11 mouse cellular contexts compared by ENCODE assay signal in the genomic region with DNA sequence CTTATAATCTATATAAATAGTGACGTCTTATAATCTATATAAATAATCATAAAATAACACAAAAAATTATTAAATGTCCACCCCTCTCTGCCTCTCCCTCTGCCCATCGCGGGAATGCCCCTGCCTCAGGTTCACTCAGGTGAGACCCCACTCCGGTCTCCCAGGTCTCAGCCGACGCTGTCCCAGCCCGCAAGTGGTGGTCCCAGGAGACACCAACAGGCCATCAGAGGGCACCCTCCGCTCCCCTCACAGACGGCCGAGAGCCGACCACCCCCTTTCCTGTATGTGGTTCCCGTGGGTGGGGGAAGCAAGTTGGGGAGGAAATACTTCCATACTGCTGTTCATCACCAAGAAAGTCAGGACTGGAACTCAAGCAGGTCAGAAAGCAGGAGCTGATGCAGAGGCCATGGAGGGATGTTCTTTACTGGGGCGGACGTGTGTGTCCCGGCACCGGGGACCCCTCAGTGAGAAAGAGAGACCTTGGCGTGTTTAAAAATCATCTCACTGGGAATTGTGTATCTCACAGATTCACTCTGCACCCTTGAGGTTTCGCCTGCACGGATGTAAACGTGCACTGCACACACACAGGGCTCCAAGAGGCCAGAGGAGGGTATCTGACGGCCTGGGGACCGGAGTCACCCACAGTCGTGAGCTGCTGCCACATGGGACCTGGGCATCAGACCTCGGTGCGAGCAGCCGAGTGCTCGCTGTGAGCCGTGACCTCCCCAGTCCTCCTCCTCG. TPM values are rescaled to one million over a fixed set of nuclear protein-coding genes. Genes with fewer than 3 reads are reported as not detected.
DNase-seq lines count a peak whose midpoint lies in the region; ATAC-seq and TF ChIP-seq lines count a peak whose summit lies in the region.
"Had no signal": no experiment of that assay in that cellular context is flagged by ENCODE, and none has a peak within 500 bp of the region (broad histone marks: within the 10 kb centered on the region; RNA-seq: fewer than 3 reads in every experiment).

No protein-coding gene starts in this region.

- 43% methylated on average over 29 of the region's 29 CpGs for WGBS in heart, postnatal 0 days
- WGBS in embryonic facial prominence, embryonic 14.5 days, result 45% methylated on average over 29 of the region's 29 CpGs
- WGBS in intestine, postnatal 0 days, result 47% methylated on average over 29 of the region's 29 CpGs
- 45% methylated on average over 29 of the region's 29 CpGs for WGBS in neural tube, embryonic 13.5 days

- H3K27me3 ChIP-seq in heart, postnatal 0 days (ENCODE audit: control insufficient read depth, insufficient read depth, low read length), result no peaks in the 10 kb centered on the region
- H3K27me3 ChIP-seq in embryonic facial prominence, embryonic 14.5 days (replicated peaks; ENCODE audit: control insufficient read depth, insufficient read depth, low read length), result no peaks in the 10 kb centered on the region
- H3K27me3 ChIP-seq in intestine, postnatal 0 days (replicated peaks; ENCODE audit: control insufficient read depth, insufficient read depth, low read length), result no peaks in the 10 kb centered on the region
- H3K27me3 ChIP-seq in neural tube, embryonic 13.5 days, result no peaks in the 10 kb centered on the region

- DNase-seq in heart, postnatal 0 days (ENCODE audit: low spot score), result no peak
- no peak for DNase-seq in heart, postnatal 25 days (ENCODE audit: low spot score)
- no peak for DNase-seq in embryonic facial prominence, embryonic 14.5 days (ENCODE audit: low spot score)
- no peak for DNase-seq in layer of hippocampus, adult 9-10 months (ENCODE audit: low spot score)
- no peak for DNase-seq in B cell, adult 2 months
- no peak for DNase-seq in frontal cortex, postnatal 25 days (ENCODE audit: low spot score in 2 of 2)

- H3K36me3 ChIP-seq in heart, postnatal 0 days (replicated peaks; ENCODE audit: control insufficient read depth, insufficient read depth, low read length), result no peaks in the 10 kb centered on the region
- H3K36me3 ChIP-seq in embryonic facial prominence, embryonic 14.5 days (ENCODE audit: control insufficient read depth, insufficient read depth, low read length), result no peaks in the 10 kb centered on the region
- H3K36me3 ChIP-seq in intestine, postnatal 0 days (ENCODE audit: control insufficient read depth, insufficient read depth), result no peaks in the 10 kb centered on the region
- H3K36me3 ChIP-seq in neural tube, embryonic 13.5 days, result no peaks in the 10 kb centered on the region

- no peak for TF ChIP-seq CTCF in heart, postnatal 0 days (IDR thresholded peaks at IDR 0.05; ENCODE audit: low read depth)
- TF ChIP-seq CTCF in intestine, postnatal 0 days (IDR thresholded peaks at IDR 0.05; ENCODE audit: low read depth), result 0 out of 2 replicates have a peak, but pooled peaks have one; percentile 0

- H3K9me3 ChIP-seq in heart, postnatal 0 days (replicated peaks; ENCODE audit: control insufficient read depth, low read length), result no peaks in the 10 kb centered on the region
- no peaks in the 10 kb centered on the region for H3K9me3 ChIP-seq in embryonic facial prominence, embryonic 14.5 days (ENCODE audit: control insufficient read depth, low read length)
- no peaks in the 10 kb centered on the region for H3K9me3 ChIP-seq in intestine, postnatal 0 days (ENCODE audit: control insufficient read depth)
- no peaks in the 10 kb centered on the region for H3K9me3 ChIP-seq in neural tube, embryonic 13.5 days

- H3K4me2 ChIP-seq in heart, postnatal 0 days (ENCODE audit: low read depth, low read length), result peak overlapping the region; percentile 53
- peak overlapping the region; percentile 64 for H3K4me2 ChIP-seq in embryonic facial prominence, embryonic 14.5 days (ENCODE audit: low read depth, low read length)
- H3K4me2 ChIP-seq in intestine, postnatal 0 days (replicated peaks; ENCODE audit: low read depth), result peak overlapping the region; percentile 56
- H3K4me2 ChIP-seq in neural tube, embryonic 13.5 days, result peak overlapping the region; percentile 60

- peak overlapping the region; percentile 18 for H3K4me3 ChIP-seq in heart, postnatal 0 days (ENCODE audit: low read depth, low read length)
- H3K4me3 ChIP-seq in embryonic facial prominence, embryonic 14.5 days (ENCODE audit: low read depth, low read length), result peak overlapping the region; percentile 28
- H3K4me3 ChIP-seq in intestine, postnatal 0 days (ENCODE audit: low read depth, low read length), result 0 out of 2 replicates have a peak overlapping the region, but pooled peaks have one; percentile 2
- H3K4me3 ChIP-seq in neural tube, embryonic 13.5 days, result peak overlapping the region; percentile 33

- ATAC-seq in heart, postnatal 0 days (ENCODE audit: insufficient read depth, low read depth), result no peak
- ATAC-seq in embryonic facial prominence, embryonic 14.5 days (ENCODE audit: low read depth), result peak; percentile 22; the same call in 1 of the 2 replicates
- no peak for ATAC-seq in intestine, postnatal 0 days
- ATAC-seq in neural tube, embryonic 13.5 days (ENCODE audit: low read depth), result peak; percentile 43; the same call in 1 of the 2 replicates

- H3K27ac ChIP-seq in heart, postnatal 0 days (ENCODE audit: low read depth), result no peak overlapping the region
- H3K27ac ChIP-seq in embryonic facial prominence, embryonic 14.5 days (replicated peaks; ENCODE audit: low read depth, low read length), result no peak overlapping the region
- no peak overlapping the region for H3K27ac ChIP-seq in intestine, postnatal 0 days (ENCODE audit: low read depth, low read length)
- H3K27ac ChIP-seq in neural tube, embryonic 13.5 days (replicated peaks), result no peak overlapping the region

- H3K4me1 ChIP-seq in heart, postnatal 0 days (ENCODE audit: control insufficient read depth, insufficient read depth), result no peaks in the 10 kb centered on the region
- H3K4me1 ChIP-seq in embryonic facial prominence, embryonic 14.5 days (ENCODE audit: control insufficient read depth, insufficient read depth, low read length), result peaks cover 7% of the 10 kb centered on the region; the same call in 1 of the 2 replicates
- H3K4me1 ChIP-seq in intestine, postnatal 0 days (replicated peaks; ENCODE audit: control insufficient read depth, insufficient read depth, low read length), result no peaks in the 10 kb centered on the region
- H3K4me1 ChIP-seq in neural tube, embryonic 13.5 days (replicated peaks), result peaks cover 9% of the 10 kb centered on the region; the same call in 1 of the 2 replicates

- intact Hi-C loops in heart, postnatal 25 days (cut with DNase I), result no loop called here

- no peak overlapping the region for H3K9ac ChIP-seq in heart, postnatal 0 days (replicated peaks; ENCODE audit: low read depth, low read length)
- H3K9ac ChIP-seq in embryonic facial prominence, embryonic 14.5 days (ENCODE audit: low read depth, low read length), result peak overlapping the region; percentile 55
- H3K9ac ChIP-seq in intestine, postnatal 0 days (ENCODE audit: low read depth, low read length), result no peak overlapping the region
- peak overlapping the region; percentile 70 for H3K9ac ChIP-seq in neural tube, embryonic 13.5 days

- no peak for TF ChIP-seq EP300 in heart, postnatal 0 days (IDR thresholded peaks at IDR 0.05; ENCODE audit: low read depth)

RNA-seq across cellular contexts. Expression of a gene that starts 9.1 kb away (rescaled TPM):
- total RNA-seq in heart, postnatal 0 days (2014; rRNA removed; ENCODE audit: low replicate concordance), result not detected in 2 replicates
- not detected in 2 replicates for polyA plus RNA-seq in heart, postnatal 0 days (2015; fragmentation: Nextera tagmentation; extraction: Ambion mirVana)
- not detected for total RNA-seq in heart, postnatal 25 days (2021)
- not detected in 2 replicates for polyA plus RNA-seq in embryonic facial prominence, embryonic 14.5 days (2014; fragmentation: Nextera tagmentation; extraction: Ambion mirVana)
- not detected in 2 replicates for polyA plus RNA-seq in intestine, postnatal 0 days (2015; fragmentation: Nextera tagmentation; extraction: Ambion mirVana)
- not detected in 2 replicates for polyA plus RNA-seq in neural tube, embryonic 13.5 days (2015; fragmentation: Nextera tagmentation; extraction: Ambion mirVana)
- total RNA-seq: CH12.LX; monocyte, adult 5-6 weeks had no signal
- polyA plus RNA-seq: gonadal fat pad, adult 2 months had no signal

RNA-seq across cellular contexts. Expression of a gene that starts 33.7 kb away (rescaled TPM):
- total RNA-seq in heart, postnatal 0 days (2014; rRNA removed; ENCODE audit: low replicate concordance), result 16.5 and 23.2 TPM in 2 replicates
- polyA plus RNA-seq in heart, postnatal 0 days (2015; fragmentation: Nextera tagmentation; extraction: Ambion mirVana), result 7.7 and 9.7 TPM in 2 replicates
- 10 to 100 TPM; 26.9 to 28.9 TPM for total RNA-seq in heart, postnatal 25 days (2021)
- polyA plus RNA-seq in embryonic facial prominence, embryonic 14.5 days (2014; fragmentation: Nextera tagmentation; extraction: Ambion mirVana), result 31.1 and 40.1 TPM in 2 replicates
- polyA plus RNA-seq in intestine, postnatal 0 days (2015; fragmentation: Nextera tagmentation; extraction: Ambion mirVana), result 6.8 and 6.9 TPM in 2 replicates
- 91.8 and 101 TPM in 2 replicates for polyA plus RNA-seq in neural tube, embryonic 13.5 days (2015; fragmentation: Nextera tagmentation; extraction: Ambion mirVana)
- total RNA-seq: monocyte, adult 5-6 weeks had no signal

RNA-seq across cellular contexts. Expression of a gene that starts 57.7 kb away (rescaled TPM):
- total RNA-seq in heart, postnatal 0 days (2014; rRNA removed; ENCODE audit: low replicate concordance), result 41.0 and 49.3 TPM in 2 replicates
- 23.9 and 24.1 TPM in 2 replicates for polyA plus RNA-seq in heart, postnatal 0 days (2015; fragmentation: Nextera tagmentation; extraction: Ambion mirVana)
- 10 to 100 TPM; 49.7 to 51.6 TPM for total RNA-seq in heart, postnatal 25 days (2021)
- 25.1 and 26.7 TPM in 2 replicates for polyA plus RNA-seq in embryonic facial prominence, embryonic 14.5 days (2014; fragmentation: Nextera tagmentation; extraction: Ambion mirVana)
- 124 and 128 TPM in 2 replicates for polyA plus RNA-seq in intestine, postnatal 0 days (2015; fragmentation: Nextera tagmentation; extraction: Ambion mirVana)
- 6.0 and 7.4 TPM in 2 replicates for polyA plus RNA-seq in neural tube, embryonic 13.5 days (2015; fragmentation: Nextera tagmentation; extraction: Ambion mirVana)

Comparison
In these comparisons a context has a peak if more than half of its experiments do, and no peak if none do; other contexts are left out.
1. ATAC-seq: peak in embryonic facial prominence, embryonic 14.5 days (single experiment) and neural tube, embryonic 13.5 days (single experiment); none in heart, postnatal 0 days (single experiment) and intestine, postnatal 0 days (single experiment).
2. H3K9ac ChIP-seq: peak in embryonic facial prominence, embryonic 14.5 days (single experiment) and neural tube, embryonic 13.5 days (single experiment); none in heart, postnatal 0 days (single experiment) and intestine, postnatal 0 days (single experiment).
3. Peak in every context shown above with its lines, with median percentiles within 50 percentile points of each other: H3K4me2 ChIP-seq and H3K4me3 ChIP-seq.